Mouse (Mus musculus): ENCODE measurements around the gene Cct2.

DNA sequence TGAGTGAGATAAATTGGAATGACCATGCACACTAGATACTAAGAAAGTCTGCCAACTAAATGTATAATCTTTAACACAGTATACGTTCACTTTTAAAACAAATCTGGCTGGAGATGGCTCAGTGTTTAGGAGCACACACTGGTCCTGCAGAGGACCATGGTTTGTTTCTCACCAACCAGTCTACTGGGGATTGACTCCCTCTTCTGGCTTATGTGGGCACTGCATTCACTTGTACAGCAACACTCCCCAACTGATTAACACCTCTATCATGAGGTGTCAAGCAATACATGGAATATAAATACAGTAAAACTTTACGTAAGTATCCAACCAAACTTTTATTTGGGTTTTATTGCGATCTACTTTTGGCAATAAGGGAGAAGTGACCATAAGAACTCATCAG lies 5.5 kb upstream of the Cct2 start:
- TF ChIP-seq CTCF (IDR thresholded peaks at IDR 0.05; ENCODE audit: borderline replicate concordance, control insufficient read depth, extremely low read depth, insufficient read depth, low read length, poor library complexity): no peak
- TF ChIP-seq POLR2A (IDR thresholded peaks at IDR 0.05; ENCODE audit: control insufficient read depth, extremely low read depth, insufficient read depth, low read length, poor library complexity): no peak

Data from thymus, adult 2 months (tissue).